In genomic region chr1:21161742-21162141, GRCm38 (mm10) we compare ENCODE assay signal across 9 mouse cellular contexts. TPM values are rescaled to one million over a fixed set of nuclear protein-coding genes. Genes with fewer than 3 reads are reported as not detected.
A peak's percentile ranks its signal among the peaks of the same experiment; 100 is the strongest.
DNase-seq lines count a peak whose midpoint lies in the region; ATAC-seq and TF ChIP-seq lines count a peak whose summit lies in the region.
"Had no signal": no experiment of that assay in that cellular context is flagged by ENCODE, and none has a peak within 500 bp of the region (broad histone marks: within the 10 kb centered on the region; RNA-seq: fewer than 3 reads in every experiment).

No protein-coding gene starts in this region.

- no peaks in the 10 kb centered on the region for H3K4me1 ChIP-seq in kidney, adult 2 months (ENCODE audit: control insufficient read depth, insufficient read depth, low read length)
- peaks cover 4% of the 10 kb centered on the region; the same call in 1 of the 2 replicates for H3K4me1 ChIP-seq in limb, embryonic 10.5 days
- H3K4me1 ChIP-seq in neural tube, embryonic 13.5 days (replicated peaks), result peaks cover 9% of the 10 kb centered on the region

- WGBS in kidney, adult 2 months, result 17% methylated on average over 5 of the region's 5 CpGs
- WGBS in limb, embryonic 10.5 days, result 21% methylated on average over 5 of the region's 5 CpGs
- WGBS in neural tube, embryonic 13.5 days, result 21% methylated on average over 5 of the region's 5 CpGs

- peak; percentile 94 for DNase-seq in 3T3-L1 (ENCODE audit: low read depth, low spot score)
- peak; percentile 91 for DNase-seq in adipocyte (ENCODE audit: low spot score)
- peak; percentile 71 for DNase-seq in gastrocnemius, postnatal 14 days
- DNase-seq in kidney, adult 2 months, result peak; percentile 76
- DNase-seq in limb, embryonic 10.5 days (ENCODE audit: low spot score), result peak; percentile 84
- peak; percentile 13 to 38 for DNase-seq in thymus, adult 18-20 months

- no peaks in the 10 kb centered on the region for H3K36me3 ChIP-seq in kidney, adult 2 months (ENCODE audit: control insufficient read depth, insufficient read depth, low read length)
- no peaks in the 10 kb centered on the region for H3K36me3 ChIP-seq in limb, embryonic 10.5 days
- no peaks in the 10 kb centered on the region for H3K36me3 ChIP-seq in neural tube, embryonic 13.5 days
- H3K36me3 ChIP-seq: embryonic facial prominence, embryonic 13.5 days had no signal

- no peak overlapping the region for H3K9ac ChIP-seq in neural tube, embryonic 13.5 days

- ATAC-seq in common myeloid progenitor, adult 5-6 weeks (replicated peaks; ENCODE audit: low read depth, poor library complexity, severe bottlenecking), result peak; percentile 60
- ATAC-seq in neural tube, embryonic 13.5 days (ENCODE audit: low read depth), result 0 out of 2 replicates have a peak, but pooled peaks have one; percentile 30

- no peak for TF ChIP-seq POLR2A in kidney, adult 2 months (IDR thresholded peaks at IDR 0.05; ENCODE audit: low read depth, low read length)

- H3K9me3 ChIP-seq in limb, embryonic 10.5 days (replicated peaks), result no peaks in the 10 kb centered on the region
- no peaks in the 10 kb centered on the region for H3K9me3 ChIP-seq in neural tube, embryonic 13.5 days
- H3K9me3 ChIP-seq: embryonic facial prominence, embryonic 13.5 days had no signal

- H3K4me3 ChIP-seq in kidney, adult 2 months (ENCODE audit: insufficient read depth, low read depth, low read length), result no peak overlapping the region
- H3K4me3 ChIP-seq in limb, embryonic 10.5 days, result no peak overlapping the region
- H3K4me3 ChIP-seq in neural tube, embryonic 13.5 days, result no peak overlapping the region
- H3K4me3 ChIP-seq: embryonic facial prominence, embryonic 13.5 days had no signal

- intact Hi-C loops in gastrocnemius, postnatal 14 days (cut with DNase I; ENCODE audit: low total_unique reads), result loop anchor here (2.0 kb wide), 1 partner anchor 223 kb away; no protein-coding TSS in a partner anchor

- H3K27me3 ChIP-seq in kidney, adult 2 months (replicated peaks; ENCODE audit: control insufficient read depth, insufficient read depth, low read length), result no peaks in the 10 kb centered on the region
- H3K27me3 ChIP-seq in limb, embryonic 10.5 days (ENCODE audit: low read depth, poor library complexity, severe bottlenecking), result no peaks in the 10 kb centered on the region
- peaks cover 9% of the 10 kb centered on the region; the same call in 1 of the 2 replicates for H3K27me3 ChIP-seq in neural tube, embryonic 13.5 days

- H3K27ac ChIP-seq in kidney, adult 2 months (ENCODE audit: insufficient read depth, low read depth, low read length), result no peak overlapping the region
- H3K27ac ChIP-seq in limb, embryonic 10.5 days, result no peak overlapping the region
- H3K27ac ChIP-seq in neural tube, embryonic 13.5 days (replicated peaks), result no peak overlapping the region
- H3K27ac ChIP-seq: embryonic facial prominence, embryonic 13.5 days had no signal

- TF ChIP-seq CTCF in kidney, adult 2 months (conservative IDR thresholded peaks at IDR 0.05; ENCODE audit: insufficient read depth, insufficient read length, low read depth, low read length), result peak; percentile 87

- H3K4me2 ChIP-seq in neural tube, embryonic 13.5 days, result no peak overlapping the region
- H3K4me2 ChIP-seq: embryonic facial prominence, embryonic 13.5 days had no signal

RNA-seq across cellular contexts. Expression of gene Tmem14a, which starts 56.6 kb away (rescaled TPM):
- 4.3 and 13.6 TPM in 2 replicates for total RNA-seq in common myeloid progenitor, adult 5-6 weeks (2017)
- 1 to 10 TPM; 1.3 to 1.7 TPM for total RNA-seq in gastrocnemius, postnatal 14 days (2021)
- 6.7 and 8.8 TPM in 2 replicates for polyA plus RNA-seq in kidney, adult 2 months (2012; rRNA removed)
- 4.7 and 7.8 TPM in 2 replicates for polyA plus RNA-seq in limb, embryonic 10.5 days (2016; fragmentation: Nextera tagmentation; extraction: Ambion mirVana)
- polyA plus RNA-seq in neural tube, embryonic 13.5 days (2015; fragmentation: Nextera tagmentation; extraction: Ambion mirVana), result 18.6 and 20.2 TPM in 2 replicates

Comparison
In these comparisons a context has a peak if more than half of its experiments do, and no peak if none do; other contexts are left out.
1. DNase-seq: peak in every context shown above with its lines; median percentile 94 in 3T3-L1; 91 in adipocyte; 84 in limb, embryonic 10.5 days; 76 in kidney, adult 2 months; 71 in gastrocnemius, postnatal 14 days; 26 in thymus, adult 18-20 months.